ENCODE assay signal across 7 mouse cellular contexts in the genomic region with DNA sequence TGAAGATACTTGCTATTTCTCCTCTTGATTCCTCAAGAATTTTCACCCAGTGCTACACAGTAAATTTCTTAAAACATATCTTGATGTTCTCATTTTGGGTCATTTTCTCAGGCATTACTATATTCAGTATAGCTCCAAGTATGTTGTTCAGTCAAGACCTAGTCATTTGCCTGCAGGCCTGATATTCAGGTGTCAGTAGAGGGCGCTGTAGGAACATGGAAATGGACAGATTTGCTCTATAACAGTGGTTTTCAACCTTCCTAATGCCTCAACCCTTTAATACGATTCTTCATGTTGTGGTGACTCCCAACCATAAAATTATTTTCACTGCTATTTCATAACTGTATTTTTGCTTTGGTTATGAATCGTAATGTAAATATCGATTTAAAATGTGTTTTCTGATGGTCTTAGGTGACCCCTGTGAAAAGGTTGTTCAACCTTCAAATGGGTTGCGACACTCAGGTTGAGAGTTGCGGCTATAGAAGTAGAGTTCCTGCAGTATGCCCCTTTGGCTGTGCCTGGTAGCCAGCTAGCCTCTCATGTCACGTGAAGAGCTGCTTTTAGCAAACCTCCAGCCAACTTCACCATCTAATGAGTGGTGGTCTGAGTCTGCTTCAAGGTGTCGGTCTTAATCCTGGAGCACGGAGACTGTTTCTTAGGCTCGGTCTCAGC. TPM values are rescaled to one million over a fixed set of nuclear protein-coding genes. Genes with fewer than 3 reads are reported as not detected.
DNase-seq lines count a peak whose midpoint lies in the region; TF ChIP-seq lines count a peak whose summit lies in the region.

No protein-coding gene starts in this region.

- TF ChIP-seq CTCF in E14TG2a.4 (conservative IDR thresholded peaks at IDR 0.05; ENCODE audit: low read length): peak; percentile 90

- H3K27me3 ChIP-seq in E14TG2a.4 (ENCODE audit: insufficient read depth, low read length): no peaks in the 10 kb centered on the region

- DNase-seq in B cell, adult 2 months: peak; percentile 63 to 66
- peak; percentile 61 for DNase-seq in c-Kit-positive CD71-positive TER-119-positive erythroid progenitor cells, embryonic 14.5 days (ENCODE audit: low spot score)
- peak; percentile 25 to 73 for DNase-seq in frontal cortex, postnatal 14 days (ENCODE audit: low spot score in 2 of 2)
- DNase-seq in layer of hippocampus, adult 8-10 months (ENCODE audit: low spot score in 2 of 2): peak; percentile 52 to 82
- peak; percentile 78 for DNase-seq in lung, postnatal 14 days
- DNase-seq in right cerebral cortex, postnatal 4 days: peak; percentile 73

- H3K4me3 ChIP-seq in E14TG2a.4 (replicated peaks; ENCODE audit: low read length): no peak overlapping the region

- H3K36me3 ChIP-seq in E14TG2a.4 (ENCODE audit: insufficient read depth, low read length): no peaks in the 10 kb centered on the region

- no peaks in the 10 kb centered on the region for H3K9me3 ChIP-seq in E14TG2a.4 (ENCODE audit: low read length)

- no peaks in the 10 kb centered on the region for H3K4me1 ChIP-seq in E14TG2a.4 (replicated peaks; ENCODE audit: low read depth, low read length)

RNA-seq across cellular contexts. Expression of gene Cops7b, which starts 35.9 kb away (rescaled TPM):
- total RNA-seq in layer of hippocampus, adult 8-10 months (2022): 10 to 100 TPM; 18.7 to 21.5 (median 19.8) TPM

RNA-seq across cellular contexts. Expression of gene Pde6d, which starts 36.2 kb away (rescaled TPM):
- 10 to 100 TPM; 47.4 to 55.5 (median 49.3) TPM for total RNA-seq in layer of hippocampus, adult 8-10 months (2022)

RNA-seq across cellular contexts. Expression of gene Nppc, which starts 51.8 kb away (rescaled TPM):
- total RNA-seq in layer of hippocampus, adult 8-10 months (2022): 1 to 10 TPM; 7.3 to 8.6 (median 7.9) TPM
